Mouse (Mus musculus) lung, adult 2 months (tissue): ENCODE measurements around the gene Ube2t. TPM values are rescaled to one million over a fixed set of nuclear protein-coding genes. Genes with fewer than 3 reads are reported as not detected.

Experiments
- DNase-seq: peaks from one replicate; pipeline ENCODE4 v3.0.0; 2022
- H3K4me1 ChIP-seq: fragments of 200-500 bp; 2 replicates; pipeline ENCODE4 v1.6.1; 2011; ENCODE audit warnings: low read length; ENCODE audit not compliant: control insufficient read depth, insufficient read depth
- H3K4me3 ChIP-seq: fragments of 200-500 bp; replicated peaks from 2 replicates; pipeline ENCODE3; 2011; ENCODE audit warnings: low read depth, mild to moderate bottlenecking, control low read depth, low read length; ENCODE audit errors: extremely low read depth
- CTCF ChIP-seq: fragments of 200-500 bp; IDR thresholded peaks from 2 replicates; pipeline ENCODE4 v1.5.1; 2011; ENCODE audit warnings: mild to moderate bottlenecking, low read length, control low read depth; ENCODE audit not compliant: insufficient read depth
- POLR2A ChIP-seq: fragments of 200-500 bp; IDR thresholded peaks from 2 replicates; pipeline ENCODE4 v1.6.1; 2011; ENCODE audit warnings: low read depth, mild to moderate bottlenecking, control low read depth, low read length, borderline replicate concordance; ENCODE audit errors: extremely low read depth
- WGBS: fragments of 180-500 bp; shearing (Covaris S2); methylation state at CpG from one replicate; pipeline ENCODE4 v1.1.7; 2018; 5-methylcytosine and 5-hydroxymethylcytosine counted together
- polyA plus RNA-seq: library from polyadenylated mRNA; depleted of rRNA; stranded (reverse); fragments of >200 nt; gene quantifications from 2 replicates; pipeline ENCODE4 v1.2.3, GENCODE M21; 2012

The Ube2t gene
- polyA plus RNA-seq, 1 experiment, result 0.77 TPM

GRCm38 (mm10) chr1:134955050-134955636, 7.2 kb upstream of the Ube2t start:
- TF ChIP-seq POLR2A (no peak), CTCF (no peak)
- H3K4me3 ChIP-seq, result peak overlapping the region; percentile 89
- no peak for DNase-seq
- WGBS, result 2% methylated on average over 16 of the region's 16 CpGs
- H3K4me1 ChIP-seq, result 0 out of 2 replicates have a peak, but pooled peaks cover 7% of the 10 kb centered on the region

GRCm38 (mm10) chr1:134955637-134956176, 6.7 kb upstream of the Ube2t start, which contains the start of gene Ppp1r12b:
Ppp1r12b (minus strand) TSS chr1:134955942.
- under 1% methylated on average over 39 of the region's 39 CpGs for WGBS
- peak; percentile 91 for DNase-seq
- Histone ChIP-seq H3K4me1 (0 out of 2 replicates have a peak, but pooled peaks cover 7% of the 10 kb centered on the region), H3K4me3 (peak within 1 kb of the TSS; percentile 89)
- peak; percentile 81; the same call in 1 of the 2 replicates for TF ChIP-seq POLR2A
- no peak; the same call in 1 of the 2 replicates for TF ChIP-seq CTCF

GRCm38 (mm10) chr1:134960634-134961033, 1.7 kb upstream of the Ube2t start:
- TF ChIP-seq CTCF (no peak), POLR2A (no peak)
- WGBS, result 51% methylated on average over 7 of the region's 7 CpGs
- Histone ChIP-seq H3K4me1 (no peaks in the 10 kb centered on the region; the same call in 1 of the 2 replicates), H3K4me3 (no peak overlapping the region)
- no peak for DNase-seq

GRCm38 (mm10) chr1:134962821-134963220, 456 bp downstream of the Ube2t start:
- H3K4me1 ChIP-seq, result no peaks in the 10 kb centered on the region; the same call in 1 of the 2 replicates
- under 1% methylated on average over 11 of the region's 11 CpGs for WGBS
- TF ChIP-seq CTCF (no peak), POLR2A (no peak)
- H3K4me3 ChIP-seq, result peak overlapping the region; percentile 80
- DNase-seq, result peak; percentile 14

- DNase-seq, result no peak
- Histone ChIP-seq H3K4me3 (no peak overlapping the region), H3K4me1 (no peaks in the 10 kb centered on the region; the same call in 1 of the 2 replicates)
- TF ChIP-seq POLR2A (no peak), CTCF (no peak)
- 95% methylated on average over 2 of the region's 2 CpGs for WGBS
Measured at GRCm38 (mm10) chr1:134965430-134965829, 3.1 kb downstream of the Ube2t start.

GRCm38 (mm10) chr1:134972920-134973319, 10.6 kb downstream of the Ube2t start:
- 72% methylated on average over 1 of the region's 1 CpGs for WGBS
- no peak for DNase-seq
- no peaks in the 10 kb centered on the region for H3K4me1 ChIP-seq
- H3K4me3 ChIP-seq, result no peak overlapping the region
- TF ChIP-seq CTCF (no peak), POLR2A (no peak)

GRCm38 (mm10) chr1:134987173-134987961, 25.0 kb downstream of the Ube2t start:
- Histone ChIP-seq H3K4me1 (peaks cover 7% of the 10 kb centered on the region), H3K4me3 (peak overlapping the region; percentile 48)
- 26% methylated on average over 48 of the region's 48 CpGs for WGBS
- no peak for TF ChIP-seq CTCF
- TF ChIP-seq POLR2A, result no peak
- peak; percentile 25 for DNase-seq

GRCm38 (mm10) chr1:134987962-134988341, 25.6 kb downstream of the Ube2t start:
- DNase-seq, result no peak
- H3K4me3 ChIP-seq, result peak overlapping the region; percentile 44
- H3K4me1 ChIP-seq, result peaks cover 7% of the 10 kb centered on the region
- TF ChIP-seq POLR2A (no peak), CTCF (no peak)
- 12% methylated on average over 14 of the region's 14 CpGs for WGBS

GRCm38 (mm10) chr1:134989372-134989771, 27.0 kb downstream of the Ube2t start:
- peaks cover 7% of the 10 kb centered on the region for H3K4me1 ChIP-seq
- DNase-seq, result peak; percentile 50
- no peak overlapping the region for H3K4me3 ChIP-seq
- WGBS, result 10% methylated on average over 7 of the region's 7 CpGs
- TF ChIP-seq CTCF, result peak; percentile 76
- TF ChIP-seq POLR2A, result no peak
